Mouse (Mus musculus): Measurements from ENCODE around the gene Il27.
"Not testable (repeated sequence)": the region's sequence is repeated elsewhere in the genome, so short reads cannot be mapped to it uniquely, and the experiment has no call there.

The Il27 gene

GRCm38 (mm10) chr7:126594862-126595561, at the start of gene Il27:
Gene Il27, minus strand, starts transcription at chr7:126594941.
- DNase-seq (ENCODE audit: low spot score): no peak

GRCm38 (mm10) chr7:126644345-126644744, 49.6 kb upstream of the Il27 start:
- DNase-seq (ENCODE audit: low spot score): no peak

GRCm38 (mm10) chr7:126643244-126643617, 48.5 kb upstream of the Il27 start:
- DNase-seq (ENCODE audit: low spot score): not testable (repeated sequence)

DNA sequence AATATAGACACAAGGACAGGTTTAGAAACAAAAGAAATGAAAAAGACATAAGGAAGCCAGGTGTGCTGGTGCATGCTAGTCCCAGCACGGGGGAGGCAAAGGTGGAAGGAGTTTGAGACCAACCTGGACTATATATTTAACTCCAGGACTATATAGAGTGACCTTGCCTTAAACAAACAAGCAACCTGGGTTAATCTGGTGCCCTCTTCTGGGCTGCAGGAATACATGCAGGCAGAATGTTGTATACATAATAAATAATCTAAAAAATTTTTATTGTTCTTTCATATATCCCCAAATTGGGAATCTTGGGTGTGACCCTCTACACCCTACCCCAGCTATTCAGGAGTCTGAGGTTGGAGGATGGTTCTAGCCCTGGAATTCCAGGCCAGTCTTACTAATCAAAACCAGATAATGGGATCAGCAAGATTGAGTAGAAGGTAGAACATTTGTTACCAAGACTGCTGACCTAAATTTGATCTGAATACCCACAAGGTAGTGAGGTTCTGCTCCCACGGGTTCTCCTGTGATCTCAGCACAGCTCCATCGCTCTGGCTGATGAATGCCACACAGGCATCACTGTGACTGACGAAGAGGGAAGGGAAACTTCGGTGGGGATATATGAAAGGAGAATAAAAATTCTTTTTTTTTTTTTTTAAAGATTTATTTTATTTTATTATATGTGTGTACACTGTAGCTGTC, 48.0 kb upstream of the Il27 start:
- DNase-seq (ENCODE audit: low spot score): no peak

- DNase-seq (ENCODE audit: low spot score): no peak
Observed at GRCm38 (mm10) chr7:126636733-126637520, 42.2 kb upstream of the Il27 start.

GRCm38 (mm10) chr7:126635375-126635774, 40.6 kb upstream of the Il27 start:
- no peak for DNase-seq (ENCODE audit: low spot score)

DNA sequence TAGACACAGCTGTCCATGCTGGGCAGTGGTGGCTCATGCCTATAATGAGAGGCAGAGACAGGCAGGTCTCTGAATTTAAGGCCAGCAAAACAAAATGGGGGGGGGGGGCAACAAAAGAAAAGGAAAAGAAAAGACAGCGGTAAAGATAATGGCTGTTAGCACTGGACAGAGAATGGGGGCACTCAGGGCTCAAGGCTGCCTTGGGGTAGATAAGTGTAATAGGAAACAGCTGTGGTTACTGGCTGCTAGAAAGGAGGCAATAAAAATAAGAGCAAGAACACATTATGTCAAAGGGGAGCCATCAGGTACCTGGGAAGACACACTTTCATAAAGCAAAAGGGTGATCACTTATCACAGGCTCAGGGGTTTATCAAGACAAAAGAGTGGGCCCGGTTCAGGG, 37.7 kb upstream of the Il27 start:
- no peak for DNase-seq (ENCODE audit: low spot score)

GRCm38 (mm10) chr7:126630824-126631518, 36.2 kb upstream of the Il27 start, which contains the start of gene Nupr1:
Gene Nupr1, minus strand, starts transcription at chr7:126630861.
- DNase-seq (ENCODE audit: low spot score): no peak

DNA sequence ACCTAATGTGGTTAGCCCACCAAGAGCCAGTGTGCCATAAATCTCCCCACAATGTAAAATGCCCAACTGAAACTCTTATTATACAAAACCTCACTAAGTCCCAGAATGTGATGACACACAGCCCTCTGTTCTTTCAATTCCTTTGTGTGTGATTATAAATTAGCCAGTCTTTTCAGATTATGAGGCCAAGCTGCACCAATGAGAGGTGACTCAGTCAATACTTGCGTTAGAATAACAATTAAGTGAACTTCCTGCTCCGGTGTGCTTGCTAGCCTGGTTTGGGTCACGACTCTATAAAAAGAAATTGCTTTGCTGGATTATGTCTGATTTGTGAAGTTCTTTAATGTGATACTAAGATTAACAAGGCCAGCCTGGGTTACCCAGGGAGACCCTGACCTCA, 35.2 kb upstream of the Il27 start:
- no peak for DNase-seq (ENCODE audit: low spot score)

DNA sequence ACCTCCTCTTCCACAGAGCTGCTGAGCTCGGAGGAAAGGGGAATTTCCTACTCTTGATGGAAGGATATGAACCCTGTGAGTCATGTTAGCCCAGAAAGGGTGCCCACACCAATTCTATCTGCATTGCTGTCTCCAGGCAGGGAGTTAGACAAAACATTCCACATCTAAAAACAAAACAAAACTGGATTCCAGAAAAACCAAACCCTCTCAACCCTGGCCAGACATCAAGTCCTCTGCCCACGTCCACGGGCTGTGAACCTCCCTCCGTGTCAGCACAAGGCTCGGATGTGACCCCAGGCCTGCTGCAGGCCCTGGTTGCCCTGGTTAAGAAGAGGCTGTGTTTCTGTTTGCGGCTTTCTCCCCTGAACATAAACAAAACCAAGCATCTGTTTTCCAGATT, 33.4 kb upstream of the Il27 start:
- no peak for DNase-seq (ENCODE audit: low spot score)

DNA sequence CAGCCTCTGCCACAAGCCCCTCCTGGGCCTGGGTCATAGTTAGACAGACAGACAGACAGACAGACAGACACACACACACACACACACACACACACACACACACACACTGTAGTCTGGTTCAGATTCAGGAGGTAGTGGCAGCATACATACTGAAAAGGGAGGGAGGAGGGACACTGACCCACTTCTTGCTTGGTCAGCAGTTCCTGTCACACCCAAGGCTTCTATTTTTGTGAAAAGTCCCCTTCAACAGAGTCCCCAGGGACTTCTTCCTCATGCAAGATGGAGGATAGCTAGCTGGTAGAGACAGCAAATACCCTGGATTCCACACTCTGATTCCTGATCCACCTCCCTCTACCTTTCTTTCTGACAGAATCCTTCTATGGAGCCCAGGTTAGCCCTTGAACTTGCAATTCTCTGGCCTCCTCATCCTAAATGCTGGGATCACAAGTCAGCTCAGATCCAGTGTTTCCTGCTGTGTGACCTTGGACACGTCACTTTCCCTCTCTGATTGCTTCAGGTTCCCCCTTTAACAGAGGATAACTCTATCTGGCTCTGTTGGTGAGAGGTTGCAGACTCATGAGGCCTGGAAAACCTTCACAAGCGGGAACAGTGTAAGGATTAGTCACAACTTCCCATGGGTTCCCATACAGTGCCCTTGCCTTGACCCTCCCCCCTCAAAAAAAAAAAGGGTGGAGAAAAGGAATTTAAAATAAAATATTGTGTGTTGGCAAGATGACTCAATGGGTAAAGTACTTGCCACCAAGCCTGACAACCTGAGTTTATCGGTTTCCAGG, 31.3 kb upstream of the Il27 start:
- no peak for DNase-seq (ENCODE audit: low spot score)

- peak; percentile 30 for DNase-seq (ENCODE audit: low spot score)
Observed at GRCm38 (mm10) chr7:126625369-126625768, 30.6 kb upstream of the Il27 start.

DNA sequence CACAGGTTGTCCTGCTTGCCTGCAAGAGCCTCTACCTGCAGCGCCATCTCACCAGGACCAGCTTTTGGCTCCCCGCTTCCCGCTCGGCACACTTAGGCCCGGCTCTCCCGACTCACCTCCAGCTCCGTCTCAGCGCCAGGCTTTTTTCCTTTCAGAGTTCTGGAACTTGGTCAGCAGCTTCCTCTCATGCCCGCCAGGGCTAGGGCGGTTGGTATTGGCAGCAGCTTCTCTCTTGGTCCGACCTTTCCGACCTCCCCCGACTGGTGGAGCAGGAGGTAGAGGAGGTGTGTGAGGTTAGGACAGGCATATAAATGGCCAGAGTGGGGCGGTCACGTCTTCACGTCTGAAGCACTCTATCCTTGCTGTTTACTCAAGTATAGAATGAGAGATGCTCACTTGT, 30.0 kb upstream of the Il27 start:
- no peak for DNase-seq (ENCODE audit: low spot score)

GRCm38 (mm10) chr7:126623381-126623780, 28.6 kb upstream of the Il27 start:
- no peak for DNase-seq (ENCODE audit: low spot score)

DNA sequence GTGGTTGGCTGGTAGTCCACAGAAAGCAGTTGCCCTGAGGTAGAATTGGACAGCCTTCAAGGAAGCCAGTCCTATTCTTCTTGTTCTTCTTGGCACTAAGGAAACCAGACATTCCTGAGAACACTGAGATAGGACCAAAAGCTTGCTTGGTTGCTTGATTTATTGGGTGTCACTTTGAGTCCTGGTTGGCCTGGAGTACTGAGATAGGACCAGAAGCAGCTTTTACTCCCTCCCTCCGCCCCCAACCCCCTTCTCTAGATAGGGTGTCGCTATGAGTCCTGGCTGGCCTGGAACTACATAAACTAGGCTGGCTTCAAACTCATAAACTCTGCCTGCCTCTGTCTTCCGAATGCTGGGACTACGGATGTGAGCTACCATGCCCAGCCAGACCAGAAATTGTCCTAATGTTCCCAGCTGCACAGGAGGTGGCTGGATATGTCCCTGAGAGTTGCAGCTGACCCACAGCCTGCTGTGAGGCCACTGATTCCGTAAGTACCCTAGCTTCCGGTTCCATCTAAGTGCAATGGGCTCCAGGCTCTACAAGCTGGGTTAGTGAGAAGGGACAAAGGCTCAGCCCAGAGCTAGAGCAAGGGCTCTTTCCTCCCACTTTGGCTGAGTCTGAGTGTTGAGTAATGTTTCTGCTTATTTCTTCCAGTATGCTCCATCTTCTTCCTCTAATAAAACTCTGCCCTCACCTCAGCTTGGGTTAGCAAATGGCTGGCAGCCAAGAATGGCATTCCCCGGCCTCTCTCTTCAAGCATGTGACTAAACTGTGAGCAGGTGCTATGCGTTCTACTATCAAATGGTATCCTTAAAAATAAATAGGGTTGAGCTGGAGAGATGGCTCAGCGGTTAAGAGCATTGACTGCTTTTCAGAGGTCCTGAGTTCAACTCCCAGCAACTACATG, 27.0 kb upstream of the Il27 start:
- DNase-seq (ENCODE audit: low spot score): no peak

DNA sequence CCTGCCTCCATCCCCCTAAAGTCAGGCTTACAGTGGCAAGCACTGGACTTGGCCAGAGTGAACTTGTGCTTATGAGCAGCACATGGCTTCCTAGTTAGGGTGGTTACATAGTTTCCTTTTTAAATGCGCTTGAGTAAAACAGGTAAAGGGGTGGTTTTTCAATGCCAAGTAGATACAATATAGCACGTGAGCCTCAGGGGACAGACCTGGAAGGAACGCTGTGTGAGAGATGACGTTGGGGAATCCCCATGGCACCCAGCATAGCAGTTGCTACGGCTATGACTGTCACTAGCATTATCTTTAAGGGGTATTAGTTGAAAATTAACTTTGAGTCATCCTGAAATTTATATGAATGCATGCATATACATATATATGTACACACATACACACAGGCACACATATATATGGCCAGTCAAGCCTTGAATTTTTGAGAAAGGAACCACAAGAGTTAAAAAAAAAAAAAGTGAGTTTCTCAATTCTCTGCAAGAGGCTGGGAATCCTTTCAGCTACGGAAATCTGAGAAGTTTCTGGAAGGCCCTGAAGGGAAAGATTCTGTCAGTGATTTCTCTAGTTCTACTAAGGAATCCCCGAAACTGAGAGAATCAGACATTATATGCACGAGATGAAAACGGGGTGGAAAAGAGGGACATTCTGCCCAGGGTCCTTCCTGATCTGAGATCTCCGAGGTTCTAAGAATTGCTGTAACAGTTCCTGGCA, 25.0 kb upstream of the Il27 start:
- no peak for DNase-seq (ENCODE audit: low spot score)

GRCm38 (mm10) chr7:126616707-126617106, 22.0 kb upstream of the Il27 start:
- no peak for DNase-seq (ENCODE audit: low spot score)

DNA sequence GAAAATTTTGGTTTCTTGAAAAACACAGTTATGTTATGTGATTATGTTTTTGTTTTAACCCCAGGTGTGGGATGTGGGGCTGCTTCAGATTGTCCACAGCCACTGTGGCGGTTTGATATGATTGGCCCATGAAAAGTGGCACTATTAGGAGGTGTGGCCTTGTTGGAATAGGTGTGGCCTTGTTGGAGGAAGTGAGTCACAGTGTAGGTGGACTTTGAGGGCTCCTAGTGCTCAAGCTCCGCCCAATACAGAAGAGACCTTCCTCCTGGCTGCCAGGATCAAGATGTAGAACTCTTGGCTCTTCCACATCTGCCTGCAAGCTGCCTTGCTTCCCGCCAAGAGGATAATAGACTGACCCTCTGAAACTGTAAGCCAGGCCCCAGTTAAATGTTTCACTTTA, 18.0 kb upstream of the Il27 start:
- DNase-seq (ENCODE audit: low spot score): no peak

DNA sequence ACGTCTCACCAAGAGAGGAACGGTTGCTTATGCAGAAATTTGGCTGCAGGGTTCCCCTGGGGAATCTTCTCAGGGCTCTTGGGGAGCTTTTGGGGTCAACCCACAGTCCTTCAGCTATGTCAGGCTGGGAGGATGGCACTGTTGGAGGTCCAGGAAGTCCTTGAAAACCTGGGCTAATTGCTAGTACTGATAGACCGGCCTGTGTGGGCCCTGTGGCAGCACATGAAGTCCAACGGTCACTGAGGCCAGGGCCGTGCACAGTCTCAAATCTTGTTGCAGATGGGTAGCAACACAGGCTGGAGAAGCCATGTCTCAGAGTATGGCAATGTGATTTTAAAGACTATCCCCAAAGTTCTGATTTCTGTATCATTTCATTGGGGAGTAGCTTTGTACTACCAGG, 13.1 kb upstream of the Il27 start:
- no peak for DNase-seq (ENCODE audit: low spot score)

- no peak for DNase-seq (ENCODE audit: low spot score)
Observed at GRCm38 (mm10) chr7:126607064-126607463, 12.3 kb upstream of the Il27 start.
